Mouse (Mus musculus) lung, postnatal 36 days (tissue): ENCODE measurements around the gene Pdgfb.

Experiments
- DNase-seq: peaks from one replicate; pipeline ENCODE4 v3.0.0; 2022; ENCODE audit warnings: mixed read lengths

Gene Pdgfb

GRCm38 (mm10) chr15:80006156-80006555 is 8.6 kb downstream of the Pdgfb start:
- DNase-seq: peak; percentile 44

- no peak for DNase-seq
Observed at GRCm38 (mm10) chr15:80005436-80005835, 9.3 kb downstream of the Pdgfb start.

GRCm38 (mm10) chr15:80004644-80005340 is 10.0 kb downstream of the Pdgfb start:
- peak; percentile 91 for DNase-seq

- DNase-seq: no peak
Observed at GRCm38 (mm10) chr15:80003581-80003980, 11.2 kb downstream of the Pdgfb start.

GRCm38 (mm10) chr15:80001601-80002000 is 13.2 kb downstream of the Pdgfb start:
- no peak for DNase-seq

- DNase-seq: peak; percentile 86
Observed at GRCm38 (mm10) chr15:80000694-80001093, 14.1 kb downstream of the Pdgfb start.

- DNase-seq: peak; percentile 53
Observed at GRCm38 (mm10) chr15:79997988-79998387, 16.8 kb downstream of the Pdgfb start.

GRCm38 (mm10) chr15:79996781-79997180 is 18.0 kb downstream of the Pdgfb start:
- DNase-seq: no peak

GRCm38 (mm10) chr15:79995552-79995951 is 19.2 kb downstream of the Pdgfb start:
- DNase-seq: no peak

GRCm38 (mm10) chr15:79994566-79994965 is 20.2 kb downstream of the Pdgfb start:
- no peak for DNase-seq

GRCm38 (mm10) chr15:79986182-79986581 is 28.6 kb downstream of the Pdgfb start:
- no peak for DNase-seq

- DNase-seq: no peak
Observed at GRCm38 (mm10) chr15:79985471-79985870, 29.3 kb downstream of the Pdgfb start.

GRCm38 (mm10) chr15:79984152-79984551 is 30.6 kb downstream of the Pdgfb start:
- DNase-seq: peak; percentile 76

- DNase-seq: peak; percentile 62
Observed at GRCm38 (mm10) chr15:79980716-79981115, 34.1 kb downstream of the Pdgfb start.

GRCm38 (mm10) chr15:79972186-79972585 is 42.6 kb downstream of the Pdgfb start:
- no peak for DNase-seq

GRCm38 (mm10) chr15:79970940-79971339 is 43.8 kb downstream of the Pdgfb start, which contains the start of gene Cbx7:
TSS of gene Cbx7 (minus strand) at chr15:79971119.
- DNase-seq: no peak

GRCm38 (mm10) chr15:79970491-79970890 is 44.3 kb downstream of the Pdgfb start:
- no peak for DNase-seq

- DNase-seq: no peak
Observed at GRCm38 (mm10) chr15:79967346-79967745, 47.4 kb downstream of the Pdgfb start.

- no peak for DNase-seq
Observed at GRCm38 (mm10) chr15:79964376-79964775, 50.4 kb downstream of the Pdgfb start.

GRCm38 (mm10) chr15:79962661-79963060 is 52.1 kb downstream of the Pdgfb start:
- DNase-seq: no peak

GRCm38 (mm10) chr15:79961366-79961921 is 53.3 kb downstream of the Pdgfb start:
- peak; percentile 38 for DNase-seq

- no peak for DNase-seq
Observed at GRCm38 (mm10) chr15:79958418-79958817, 56.4 kb downstream of the Pdgfb start.

- DNase-seq: peak; percentile 81
Observed at GRCm38 (mm10) chr15:79956559-79956958, 58.2 kb downstream of the Pdgfb start.

GRCm38 (mm10) chr15:79953470-79953869 is 61.3 kb downstream of the Pdgfb start:
- DNase-seq: peak; percentile 63
